Mouse (Mus musculus) frontal cortex, postnatal 36 days (tissue): ENCODE results near the gene Dhdh.
"Not testable (repeated sequence)": the region's sequence is repeated elsewhere in the genome, so short reads cannot be mapped to it uniquely, and the experiment has no call there.

Experiments
- DNase-seq, 2 experiments: peaks; one replicate each; pipeline ENCODE4 v3.0.0; 2022; ENCODE audit warnings: low spot score in 2 of 2

Gene Dhdh

DNA sequence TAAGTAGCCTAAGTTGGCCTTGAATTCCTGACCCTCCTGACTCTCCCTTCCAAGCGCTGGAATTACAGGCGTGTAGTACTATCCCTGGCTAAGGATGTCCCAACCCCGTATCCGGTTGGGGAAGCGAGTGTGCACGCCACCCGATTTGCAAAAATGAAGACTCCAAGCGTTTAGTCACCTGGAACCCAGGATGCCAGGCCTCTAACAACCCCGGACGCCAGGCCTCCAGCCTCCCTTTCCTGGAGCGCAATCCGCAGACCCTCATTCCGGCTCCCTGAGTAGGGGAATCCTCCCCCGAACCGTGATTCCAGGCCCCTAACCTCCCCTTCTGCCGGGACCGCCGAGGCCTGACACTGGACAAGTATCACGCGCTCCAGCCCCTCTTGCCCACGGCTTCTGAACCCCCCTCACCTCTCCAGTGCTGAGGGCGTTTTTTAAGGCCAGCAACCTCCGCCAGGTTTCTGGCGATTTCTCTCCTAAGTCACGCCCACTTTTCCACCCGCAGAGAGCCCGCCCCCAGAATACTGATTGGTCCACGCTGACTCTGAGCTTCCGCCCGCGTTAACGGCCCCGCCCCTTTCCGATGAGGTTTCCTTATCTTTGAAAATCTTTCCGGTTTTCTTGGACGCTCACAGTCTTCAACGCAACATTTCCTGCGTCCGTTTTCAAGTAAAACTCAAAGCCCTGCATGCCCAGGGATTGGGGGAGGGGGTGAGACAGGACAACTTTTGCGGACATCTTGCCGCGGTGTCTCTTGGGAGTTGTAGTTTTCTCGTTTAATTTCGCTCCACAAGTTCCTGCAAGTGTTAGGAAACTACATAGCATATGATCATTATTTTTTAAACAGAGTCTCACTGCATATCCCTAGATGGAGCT is 21.5 kb upstream of the Dhdh start, which contains the start of gene Nucb1:
Gene Nucb1 (minus strand): TSS at position 495 of the 876 bp plus-strand sequence.
- DNase-seq = peak; percentile 88 to 92

DNA sequence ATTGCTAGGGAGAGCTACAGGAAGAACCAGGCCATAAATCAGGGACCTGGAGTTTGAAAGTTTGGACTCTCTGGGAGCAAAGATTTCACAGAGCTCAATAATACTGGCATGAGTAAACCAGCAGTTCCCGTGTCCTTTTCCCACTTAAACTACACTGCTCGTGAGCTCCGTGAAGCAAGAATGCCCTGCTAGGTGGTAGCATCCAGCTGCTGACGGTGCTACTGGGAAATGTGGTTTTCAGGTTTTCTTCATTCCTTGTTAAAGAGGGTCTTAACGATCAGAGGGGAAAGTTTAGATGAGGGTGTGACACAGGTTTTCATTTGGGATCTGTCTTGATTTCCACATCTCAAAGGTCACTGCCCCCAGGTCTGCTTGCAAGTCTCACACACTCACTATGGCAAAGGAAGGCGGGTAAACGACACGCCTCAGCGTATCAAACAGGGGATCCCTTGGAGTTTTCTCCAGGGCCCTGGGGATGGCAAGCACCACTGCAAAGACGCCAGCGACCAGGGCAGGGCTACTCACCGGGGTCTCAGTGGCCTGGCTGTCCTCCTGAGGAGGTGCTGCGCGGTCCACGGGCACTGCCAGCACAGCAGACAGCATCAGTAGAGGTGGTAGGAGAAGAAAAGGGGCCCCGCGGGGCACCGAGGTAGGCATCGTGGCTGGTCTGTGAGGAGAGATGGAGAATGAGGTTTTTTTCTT is 20.7 kb upstream of the Dhdh start:
- DNase-seq = no peak

DNA sequence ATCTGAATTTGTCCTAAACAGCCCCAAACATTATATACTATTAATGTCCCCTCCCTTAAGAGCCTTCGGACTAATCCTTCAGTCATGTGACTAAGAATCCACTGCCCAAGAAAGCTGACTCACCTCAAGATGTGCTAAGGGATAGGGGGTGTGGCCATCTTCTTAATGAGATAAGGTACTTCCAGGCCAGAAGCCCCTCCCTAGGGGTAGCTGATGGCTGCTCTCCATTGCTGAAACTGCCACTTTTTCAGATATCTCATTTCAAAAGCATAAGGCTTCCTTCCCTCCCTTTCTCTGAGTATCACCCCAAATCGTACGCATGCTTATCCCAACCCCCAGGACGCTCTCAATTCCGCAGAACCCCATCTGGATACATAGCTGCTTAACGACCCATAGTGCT is 20.0 kb upstream of the Dhdh start:
- DNase-seq = no peak

DNA sequence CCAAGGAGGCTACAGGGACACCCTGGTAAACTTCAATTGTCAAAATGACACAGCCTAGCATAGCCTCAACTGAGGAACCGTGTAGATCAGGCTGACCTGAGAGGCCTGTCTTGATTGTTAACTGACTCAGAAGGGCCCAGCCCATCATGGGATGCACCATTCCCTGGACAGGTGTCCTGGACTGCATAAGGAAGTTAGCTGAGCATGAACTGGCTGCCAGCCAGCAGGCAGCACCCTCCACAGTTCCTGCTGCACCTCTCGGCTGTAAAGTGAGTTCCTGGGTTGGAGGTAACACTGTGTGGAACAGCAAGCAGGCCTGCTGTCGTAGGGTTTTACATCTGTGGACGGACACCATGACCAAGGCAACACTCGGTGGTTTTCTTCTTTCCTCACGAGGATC is 19.0 kb upstream of the Dhdh start:
- DNase-seq = no peak

DNA sequence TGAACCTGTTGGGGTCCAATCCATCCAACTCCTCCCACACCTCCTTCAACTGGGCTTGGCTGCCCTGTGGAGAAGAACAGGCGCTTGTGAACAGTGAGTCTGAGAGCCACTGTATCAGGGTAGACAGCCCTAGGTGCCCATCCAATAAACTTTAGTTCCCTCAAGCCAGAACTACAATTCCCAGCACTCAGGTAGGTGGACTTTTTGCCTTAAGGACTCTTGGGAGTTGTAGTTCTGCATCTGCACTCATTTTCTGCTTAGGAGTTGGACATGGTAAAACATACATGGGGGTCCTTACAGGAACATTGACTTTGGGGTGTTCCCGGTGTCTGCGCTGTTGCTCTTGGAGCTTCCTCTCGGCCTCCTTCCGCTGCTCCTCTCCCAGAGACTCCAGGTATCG is 9.8 kb upstream of the Dhdh start:
- DNase-seq = no peak

DNA sequence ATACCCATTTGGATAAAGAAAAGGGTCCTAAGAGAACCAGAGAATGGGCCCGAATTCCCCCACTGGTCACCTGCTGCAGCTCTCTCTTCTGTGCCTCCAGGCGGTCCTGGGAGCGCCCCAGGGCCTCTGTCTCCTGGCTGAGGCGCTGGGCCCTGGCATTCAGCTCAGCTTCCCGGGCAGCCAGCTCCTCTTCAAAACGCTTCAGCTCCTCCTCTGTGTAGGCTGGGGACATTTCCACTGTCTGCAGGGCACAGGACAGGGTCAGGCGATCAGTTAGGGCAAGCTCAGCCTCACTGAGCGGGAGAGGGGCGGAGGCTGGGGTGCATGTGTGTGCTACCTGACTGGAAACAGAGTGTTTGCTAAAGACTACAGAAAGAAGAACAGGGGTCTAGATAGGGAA is 5.9 kb upstream of the Dhdh start:
- DNase-seq = no peak

DNA sequence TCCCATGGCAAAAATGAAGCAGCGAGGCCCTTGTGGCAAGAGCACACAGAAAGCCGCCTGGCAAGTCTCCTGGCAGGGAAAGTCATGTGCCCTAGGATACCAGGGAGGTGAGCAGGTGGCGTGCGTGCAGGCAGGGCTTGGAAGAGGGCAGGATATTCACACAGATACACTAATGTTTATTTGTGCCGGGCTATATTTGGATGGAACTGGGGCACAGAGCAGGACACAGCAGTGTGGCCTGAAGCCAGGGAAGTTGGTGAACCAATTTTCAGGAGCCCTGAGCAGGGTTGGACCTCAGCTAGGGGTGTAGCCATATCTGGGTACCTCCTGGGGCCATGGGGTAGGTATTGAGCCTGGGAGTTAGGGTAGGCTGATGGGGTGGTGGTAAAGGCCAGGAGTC is 4.3 kb upstream of the Dhdh start:
- no peak for DNase-seq

DNA sequence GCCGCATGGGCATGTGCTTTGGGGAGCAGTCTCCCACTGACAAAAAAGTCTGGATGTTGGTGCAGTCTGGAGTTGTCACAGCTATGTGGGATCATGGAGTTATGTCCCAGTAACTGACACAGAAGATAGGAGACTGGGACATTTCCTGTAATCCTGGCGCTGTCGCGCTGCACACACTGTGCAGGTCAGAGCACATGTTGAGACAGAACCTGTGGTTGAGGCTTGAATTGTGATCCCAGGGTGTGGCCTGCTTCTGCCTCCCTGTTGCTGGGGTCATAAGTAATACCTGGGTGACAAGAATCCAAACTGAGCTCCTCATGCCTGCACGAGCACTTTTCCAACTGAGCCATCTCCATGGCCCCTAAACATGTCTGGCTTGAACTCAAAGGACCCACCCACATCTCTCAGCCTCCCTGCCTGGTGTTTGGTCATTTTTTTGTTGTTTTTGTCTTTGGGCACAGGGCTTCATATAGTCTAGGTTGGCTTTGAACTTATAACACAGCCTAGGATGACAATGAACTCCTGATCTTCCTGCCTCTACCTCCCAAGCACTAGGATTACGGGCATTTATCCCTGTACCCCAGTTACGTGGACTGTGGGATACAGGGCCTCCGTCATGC is 3.7 kb upstream of the Dhdh start:
- DNase-seq = no peak

DNA sequence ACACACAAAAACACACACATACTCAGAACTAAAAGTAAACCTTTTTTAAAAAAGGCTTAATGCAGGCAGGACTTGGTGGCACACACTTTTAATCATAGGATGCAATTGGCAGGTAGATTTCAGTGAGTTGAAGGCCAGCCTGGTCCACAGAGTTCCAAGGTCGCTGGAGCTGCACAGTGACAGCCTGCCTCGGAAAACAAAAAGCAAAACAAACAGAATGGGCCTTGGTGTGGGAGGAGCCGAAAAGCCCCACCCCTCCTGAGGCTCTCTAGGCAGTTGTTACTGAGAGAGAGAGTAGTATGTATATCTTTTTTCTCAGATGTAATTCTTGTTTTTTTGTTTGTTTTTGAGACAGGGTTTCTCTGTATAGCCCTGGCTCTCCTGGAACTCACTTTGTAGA is 2.7 kb upstream of the Dhdh start:
- no peak for DNase-seq

DNA sequence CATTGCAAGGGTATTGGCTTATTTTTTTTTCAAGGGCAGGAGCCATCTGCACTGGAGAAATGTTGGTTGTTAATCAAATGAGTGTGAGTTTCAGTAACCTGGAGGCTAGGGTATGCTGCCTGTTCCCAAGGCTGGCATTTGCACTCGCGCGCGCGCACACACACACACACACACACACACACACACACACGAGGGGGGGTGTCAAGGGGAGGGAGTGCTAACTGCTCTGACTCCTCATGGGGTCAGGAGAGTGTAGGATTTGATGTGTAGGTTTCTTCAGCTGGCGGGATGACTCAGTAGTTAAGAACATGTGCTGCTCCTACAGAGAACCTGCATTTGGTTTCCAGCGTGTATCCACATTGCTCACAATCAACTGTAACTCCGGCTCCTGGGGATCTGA is 2.2 kb upstream of the Dhdh start:
- DNase-seq = no peak

DNA sequence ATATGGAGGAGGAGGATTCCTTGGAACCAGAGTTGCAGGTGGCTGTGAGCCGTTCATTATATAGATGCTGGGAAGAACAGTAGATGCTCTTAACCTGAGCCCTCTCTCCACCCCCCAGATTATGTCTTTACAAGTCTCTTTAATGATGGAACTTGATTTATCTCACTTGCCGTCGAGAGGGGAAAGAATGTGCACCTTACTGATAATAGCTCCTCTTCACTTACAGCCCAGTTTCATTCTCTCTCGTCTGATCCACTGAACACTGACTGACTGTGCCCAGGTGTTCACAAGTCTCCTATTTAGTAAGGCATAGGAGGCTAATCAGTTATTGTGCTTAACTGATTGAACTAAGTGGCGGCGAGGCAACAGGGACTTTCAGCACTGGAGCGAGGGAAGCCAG is 973 bp upstream of the Dhdh start:
- no peak for DNase-seq

DNA sequence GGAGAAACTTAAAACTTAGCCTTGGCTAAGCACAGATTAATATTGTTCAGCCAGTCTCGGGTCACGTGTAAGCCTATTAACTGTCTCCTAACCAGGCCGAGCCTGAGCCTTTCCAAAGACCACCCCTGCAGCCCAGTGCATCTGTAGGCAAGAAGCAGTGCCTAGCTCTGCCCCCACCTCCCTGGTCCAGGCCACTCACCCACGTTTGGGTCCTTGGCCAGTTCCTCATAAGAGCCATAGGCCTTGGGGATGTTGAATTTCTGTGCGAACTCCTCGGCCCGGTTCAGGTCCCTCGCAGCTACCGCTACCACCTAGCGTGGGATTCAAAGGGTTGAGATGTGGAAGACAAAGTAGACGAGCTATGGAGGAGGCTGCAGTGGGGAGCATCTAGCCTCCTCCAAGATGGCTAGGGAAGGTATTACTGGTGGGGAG is 728 bp downstream of the Dhdh start:
- DNase-seq = no peak

DNA sequence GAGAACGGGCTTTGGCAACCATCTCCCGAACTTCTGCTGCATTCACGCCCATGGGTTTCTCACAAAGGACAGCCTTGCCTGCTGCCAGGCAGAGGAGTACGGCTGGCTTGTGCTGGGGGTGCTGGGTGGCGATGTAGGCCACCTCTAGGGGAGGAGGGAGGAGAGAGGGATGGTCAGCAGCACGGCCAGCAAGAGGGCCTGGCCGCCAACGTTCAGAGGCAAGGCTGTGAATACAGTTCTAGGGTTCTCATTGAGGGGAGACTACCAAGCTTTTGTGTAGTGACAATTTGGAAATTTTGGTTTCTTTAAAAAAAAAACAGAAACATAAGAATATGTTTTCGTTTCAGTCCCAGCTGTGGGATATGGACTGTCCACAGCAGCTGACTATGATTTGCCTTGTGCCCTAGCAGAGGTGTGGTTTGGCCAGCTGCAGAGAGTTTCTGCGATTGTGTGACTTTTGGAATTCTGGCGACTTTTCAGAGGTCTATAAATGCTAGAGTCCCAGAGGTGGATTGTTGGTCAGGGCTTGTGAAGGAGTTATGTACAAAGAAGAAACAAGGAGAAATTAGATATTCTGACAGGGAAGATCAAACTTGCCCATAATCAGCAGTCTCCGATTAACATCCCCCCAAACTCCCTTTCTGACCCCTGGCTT is 1.7 kb downstream of the Dhdh start, which contains the start of gene Gm45808:
Gene Gm45808 (minus strand): TSS at position 51 of the 655 bp plus-strand sequence.
- DNase-seq = no peak

DNA sequence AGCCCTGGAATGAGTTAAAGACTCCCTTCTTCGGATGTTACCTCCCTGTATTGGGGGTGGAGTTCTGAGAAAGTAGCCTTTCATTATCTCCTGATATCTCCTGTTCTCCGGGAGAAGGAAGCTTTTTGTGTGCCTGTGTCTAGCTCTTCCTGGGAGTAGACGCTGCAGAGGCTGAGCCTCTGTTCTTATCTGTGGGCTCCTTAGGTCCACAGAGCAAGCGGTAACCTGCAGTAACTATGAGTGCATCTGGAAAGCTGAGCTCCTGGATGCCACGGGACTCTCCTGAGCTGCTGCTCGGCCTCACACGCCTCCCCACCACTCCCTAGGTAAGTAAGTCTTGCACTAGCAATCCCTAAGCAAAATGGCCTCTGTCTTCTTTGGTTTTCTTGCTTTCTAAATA is 2.4 kb downstream of the Dhdh start:
- no peak for DNase-seq

DNA sequence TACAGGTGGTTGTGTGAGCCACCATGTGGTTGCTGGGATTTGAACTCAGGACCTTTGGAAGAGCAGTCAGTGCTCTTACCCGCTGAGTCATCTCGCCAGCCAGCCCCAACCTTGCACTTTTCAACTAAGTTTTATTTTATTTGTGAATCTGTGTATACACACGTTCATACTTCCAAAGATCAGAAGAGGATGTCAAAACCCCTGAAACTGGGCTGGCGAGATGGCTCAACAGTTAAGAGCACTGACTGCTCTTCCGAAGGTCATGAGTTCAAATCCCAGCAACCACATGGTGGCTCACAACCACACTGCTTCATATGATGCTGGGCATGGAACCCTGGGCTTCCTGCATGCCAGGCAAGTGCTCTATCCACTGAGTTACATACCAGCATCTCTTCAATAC is 3.6 kb downstream of the Dhdh start:
- not testable (repeated sequence) for DNase-seq

DNA sequence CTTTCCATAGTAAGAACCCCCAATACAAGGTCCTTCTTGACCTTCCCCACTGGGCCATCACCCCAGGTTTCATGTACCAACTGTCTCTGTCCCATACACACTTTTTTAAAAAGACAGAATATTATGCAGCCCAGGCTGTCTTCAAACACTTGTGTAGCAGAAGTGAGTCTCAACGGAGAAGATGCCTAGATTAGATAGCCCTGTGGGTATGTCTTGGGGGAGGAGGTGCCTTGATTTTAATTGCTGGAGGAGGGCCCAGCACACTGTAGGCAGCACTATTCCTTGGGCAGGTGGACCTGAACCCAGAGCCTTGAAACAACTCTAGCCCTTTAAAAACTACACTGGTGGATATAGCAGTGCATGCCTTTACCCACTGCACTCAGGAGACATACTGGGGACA is 6.4 kb downstream of the Dhdh start:
- no peak for DNase-seq

DNA sequence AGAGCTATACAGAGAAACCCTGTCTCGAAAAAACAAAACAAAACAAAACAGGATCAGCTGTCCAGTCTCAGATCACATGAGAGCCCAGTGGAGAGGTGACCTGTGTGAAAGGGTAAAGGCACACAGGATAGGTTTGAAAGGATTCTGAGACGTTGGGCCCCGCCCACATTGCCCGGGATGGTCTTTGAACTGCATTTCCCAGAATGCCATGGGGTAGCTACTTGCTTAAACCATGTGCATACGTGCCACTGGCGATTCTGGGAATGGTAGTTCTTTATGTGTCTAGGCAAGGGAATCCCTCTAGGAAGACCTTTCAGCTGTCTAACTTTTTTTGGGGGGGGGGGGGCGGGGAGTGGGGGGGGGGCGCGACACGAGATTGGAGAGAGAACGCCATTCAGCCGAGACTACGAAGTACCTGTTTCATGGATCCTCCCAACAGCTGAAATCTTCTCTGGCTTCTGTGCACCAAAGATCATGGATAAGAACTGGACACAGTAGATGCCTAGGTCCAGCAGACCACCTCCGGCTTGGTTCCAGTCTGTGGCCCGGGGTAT is 7.2 kb downstream of the Dhdh start, which contains the start of gene Tulp2:
Gene Tulp2 (plus strand): TSS at position 504 of the 554 bp plus-strand sequence.
- peak in 1 of 2 experiments; percentile 75 for DNase-seq

DNA sequence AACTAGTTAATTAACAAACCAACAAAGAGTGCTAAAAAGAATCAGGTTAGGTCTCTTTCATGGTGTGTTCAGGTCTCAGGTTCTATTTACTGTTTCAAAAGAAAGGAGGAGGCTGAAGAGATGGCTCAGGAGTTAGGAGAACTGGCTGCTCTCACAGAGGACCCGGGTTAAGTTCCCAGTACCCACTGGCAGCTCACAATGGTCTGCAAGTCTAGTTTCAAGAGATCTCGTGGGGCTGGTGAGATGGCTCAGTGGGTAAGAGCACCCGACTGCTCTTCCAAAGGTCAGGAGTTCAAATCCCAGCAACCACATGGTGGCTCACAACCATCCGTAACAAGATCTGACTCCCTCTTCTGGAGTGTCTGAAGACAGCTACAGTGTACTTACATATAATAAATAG is 8.3 kb downstream of the Dhdh start:
- DNase-seq = not testable (repeated sequence)

DNA sequence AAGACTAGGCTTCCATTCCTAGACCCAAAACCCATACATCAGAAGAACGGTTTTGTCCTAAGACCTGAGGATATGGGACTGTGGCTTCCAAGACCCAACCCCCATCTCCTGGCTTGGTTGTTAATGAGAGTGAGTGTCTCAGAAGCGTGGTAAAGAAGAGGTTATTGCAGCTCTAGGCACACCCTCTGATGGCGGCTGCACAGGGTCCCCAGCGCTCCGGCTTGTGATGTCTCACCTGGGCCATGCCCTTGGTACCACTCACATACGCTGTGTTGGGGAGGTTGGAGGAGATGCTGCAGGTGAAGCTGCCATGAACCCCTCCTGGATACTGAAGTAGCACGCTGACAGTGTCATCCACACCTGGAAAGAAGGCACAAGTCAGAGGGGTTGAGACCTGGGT is 9.8 kb downstream of the Dhdh start:
- no peak for DNase-seq

DNA sequence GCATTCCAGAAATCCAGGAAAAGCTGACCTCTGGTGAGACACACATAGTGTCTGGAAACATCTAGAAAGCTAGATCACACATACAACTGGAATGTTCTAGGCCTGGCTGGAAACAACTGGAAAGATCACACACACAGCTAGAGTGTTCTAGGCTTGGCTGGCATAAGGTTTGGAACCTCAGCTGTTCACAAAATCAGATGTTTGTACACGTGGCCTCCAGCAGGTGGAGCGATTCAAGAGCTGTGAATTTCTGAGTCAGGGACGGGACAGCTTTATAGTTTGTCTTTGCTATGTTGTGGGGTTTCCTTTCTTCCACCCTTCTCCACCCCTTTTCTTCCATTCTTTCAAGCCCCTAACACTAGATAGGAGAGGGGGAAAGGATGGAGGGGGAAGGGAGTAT is 11.6 kb downstream of the Dhdh start:
- peak in 1 of 2 experiments; percentile 65 for DNase-seq

DNA sequence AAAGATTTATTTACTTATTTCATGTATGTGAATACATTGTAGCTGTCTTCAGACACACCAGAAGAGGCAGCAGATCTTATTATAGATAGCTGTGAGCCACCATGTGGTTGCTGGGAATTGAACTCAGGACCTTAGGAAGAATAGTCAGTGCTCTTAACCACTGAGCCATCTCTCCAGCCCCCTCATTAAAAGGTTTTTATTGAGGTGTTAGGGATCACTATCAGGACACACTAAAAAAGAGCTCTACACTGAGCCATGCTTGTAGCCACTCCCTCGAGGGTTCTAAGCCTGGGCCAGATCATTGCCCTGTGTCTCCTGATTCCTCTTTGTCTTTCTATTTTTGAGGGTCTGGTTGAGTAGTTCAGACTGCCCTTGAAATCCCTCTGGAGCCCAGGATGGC is 12.2 kb downstream of the Dhdh start:
- DNase-seq = no peak
